Mouse (Mus musculus): ENCODE measurements around the gene Cd7. TPM values are rescaled to one million over a fixed set of nuclear protein-coding genes. Genes with fewer than 3 reads are reported as not detected.

The Cd7 gene
- polyA plus RNA-seq, 1 experiment from 2014 or later: 0.51 TPM

- DNase-seq (ENCODE audit: low spot score) (no peak), ATAC-seq (ENCODE audit: low FRiP score, low TSS enrichment) (no peak)
- TF ChIP-seq CTCF (IDR thresholded peaks at IDR 0.05; ENCODE audit: low read depth): no peak
These were observed 6.1 kb downstream of the Cd7 start for GRCm38 (mm10) chr11:121033118-121033517.

GRCm38 (mm10) chr11:121027259-121027658 lies 12.0 kb downstream of the Cd7 start:
- Histone ChIP-seq H3K4me3 (ENCODE audit: low read depth, low read length) (no peak overlapping the region), H3K9ac (ENCODE audit: low read length) (no peak overlapping the region), H3K4me1 (replicated peaks; ENCODE audit: control insufficient read depth, insufficient read depth) (no peaks in the 10 kb centered on the region), H3K27ac (replicated peaks) (no peak overlapping the region), H3K4me2 (replicated peaks; ENCODE audit: low read depth) (no peak overlapping the region), H3K27me3 (ENCODE audit: control insufficient read depth, insufficient read depth, low read length) (no peaks in the 10 kb centered on the region), H3K9me3 (ENCODE audit: control insufficient read depth, low read length) (no peaks in the 10 kb centered on the region), H3K36me3 (ENCODE audit: control insufficient read depth, insufficient read depth, low read length) (no peaks in the 10 kb centered on the region)
- 87% methylated on average over 7 of the region's 7 CpGs for WGBS
- no peak for ATAC-seq (ENCODE audit: low FRiP score, low TSS enrichment)
- no peak for DNase-seq (ENCODE audit: low spot score)
- TF ChIP-seq EP300 (optimal IDR thresholded peaks at IDR 0.05) (no peak), CTCF (IDR thresholded peaks at IDR 0.05; ENCODE audit: low read depth) (no peak)

More at GRCm38 (mm10) chr11:121033118-121033517, 6.1 kb downstream of the Cd7 start:
- Histone ChIP-seq H3K4me3 (ENCODE audit: low read depth, low read length) (no peak overlapping the region), H3K4me2 (replicated peaks; ENCODE audit: low read depth) (no peak overlapping the region), H3K27me3 (ENCODE audit: control insufficient read depth, insufficient read depth, low read length) (no peaks in the 10 kb centered on the region), H3K4me1 (replicated peaks; ENCODE audit: control insufficient read depth, insufficient read depth) (no peaks in the 10 kb centered on the region), H3K36me3 (ENCODE audit: control insufficient read depth, insufficient read depth, low read length) (no peaks in the 10 kb centered on the region), H3K9me3 (ENCODE audit: control insufficient read depth, low read length) (no peaks in the 10 kb centered on the region), H3K27ac (replicated peaks) (no peak overlapping the region), H3K9ac (ENCODE audit: low read length) (no peak overlapping the region)
- 76% methylated on average over 5 of the region's 5 CpGs for WGBS

- Histone ChIP-seq H3K4me3 (ENCODE audit: low read depth, low read length) (no peak overlapping the region), H3K36me3 (ENCODE audit: control insufficient read depth, insufficient read depth, low read length) (no peaks in the 10 kb centered on the region), H3K27me3 (ENCODE audit: control insufficient read depth, insufficient read depth, low read length) (no peaks in the 10 kb centered on the region), H3K27ac (replicated peaks) (no peak overlapping the region), H3K4me1 (replicated peaks; ENCODE audit: control insufficient read depth, insufficient read depth) (no peaks in the 10 kb centered on the region), H3K4me2 (replicated peaks; ENCODE audit: low read depth) (no peak overlapping the region), H3K9ac (ENCODE audit: low read length) (no peak overlapping the region), H3K9me3 (ENCODE audit: control insufficient read depth, low read length) (no peaks in the 10 kb centered on the region)
- DNase-seq (ENCODE audit: low spot score) (no peak), ATAC-seq (ENCODE audit: low FRiP score, low TSS enrichment) (no peak)
- no peak for TF ChIP-seq CTCF (IDR thresholded peaks at IDR 0.05; ENCODE audit: low read depth)
- WGBS: 61% methylated on average over 6 of the region's 6 CpGs
These were observed 15.1 kb downstream of the Cd7 start for GRCm38 (mm10) chr11:121024163-121024562.

GRCm38 (mm10) chr11:121019501-121019900 lies 19.7 kb downstream of the Cd7 start:
- Histone ChIP-seq H3K9me3 (ENCODE audit: control insufficient read depth, low read length) (no peaks in the 10 kb centered on the region), H3K4me3 (ENCODE audit: low read depth, low read length) (no peak overlapping the region), H3K9ac (ENCODE audit: low read length) (no peak overlapping the region), H3K4me2 (replicated peaks; ENCODE audit: low read depth) (no peak overlapping the region), H3K27ac (replicated peaks) (no peak overlapping the region), H3K36me3 (ENCODE audit: control insufficient read depth, insufficient read depth, low read length) (no peaks in the 10 kb centered on the region), H3K4me1 (replicated peaks; ENCODE audit: control insufficient read depth, insufficient read depth) (no peaks in the 10 kb centered on the region), H3K27me3 (ENCODE audit: control insufficient read depth, insufficient read depth, low read length) (no peaks in the 10 kb centered on the region)
- ATAC-seq (ENCODE audit: low FRiP score, low TSS enrichment) (no peak), DNase-seq (ENCODE audit: low spot score) (no peak)
- WGBS: 84% methylated on average over 5 of the region's 5 CpGs
- no peak for TF ChIP-seq EP300 (optimal IDR thresholded peaks at IDR 0.05)
- no peak for TF ChIP-seq CTCF (IDR thresholded peaks at IDR 0.05; ENCODE audit: low read depth)

- no peak overlapping the region for H3K4me3 ChIP-seq (ENCODE audit: low read depth, low read length)
- H3K9ac ChIP-seq (ENCODE audit: low read length): no peak overlapping the region
- no peaks in the 10 kb centered on the region for H3K9me3 ChIP-seq (ENCODE audit: control insufficient read depth, low read length)
- no peak overlapping the region for H3K4me2 ChIP-seq (replicated peaks; ENCODE audit: low read depth)
- TF ChIP-seq CTCF (IDR thresholded peaks at IDR 0.05; ENCODE audit: low read depth) (peak; percentile 91), EP300 (optimal IDR thresholded peaks at IDR 0.05) (no peak)
- peak; percentile 72 for DNase-seq (ENCODE audit: low spot score)
- no peaks in the 10 kb centered on the region for H3K36me3 ChIP-seq (ENCODE audit: control insufficient read depth, insufficient read depth, low read length)
- no peaks in the 10 kb centered on the region for H3K4me1 ChIP-seq (replicated peaks; ENCODE audit: control insufficient read depth, insufficient read depth)
- no peak overlapping the region for H3K27ac ChIP-seq (replicated peaks)
- H3K27me3 ChIP-seq (ENCODE audit: control insufficient read depth, insufficient read depth, low read length): no peaks in the 10 kb centered on the region
- ATAC-seq (ENCODE audit: low FRiP score, low TSS enrichment): peak; percentile 78
- WGBS: 46% methylated on average over 3 of the region's 3 CpGs
These were observed 21.5 kb downstream of the Cd7 start for GRCm38 (mm10) chr11:121017703-121018102.

- H3K36me3 ChIP-seq (ENCODE audit: control insufficient read depth, insufficient read depth, low read length): no peaks in the 10 kb centered on the region
- no peak overlapping the region; the same call in 1 of the 2 replicates for H3K4me2 ChIP-seq (replicated peaks; ENCODE audit: low read depth)
- ATAC-seq (ENCODE audit: low FRiP score, low TSS enrichment) (no peak), DNase-seq (ENCODE audit: low spot score) (no peak)
- 48% methylated on average over 6 of the region's 6 CpGs for WGBS
- no peak overlapping the region for H3K9ac ChIP-seq (ENCODE audit: low read length)
- H3K27me3 ChIP-seq (ENCODE audit: control insufficient read depth, insufficient read depth, low read length): no peaks in the 10 kb centered on the region
- H3K9me3 ChIP-seq (ENCODE audit: control insufficient read depth, low read length): no peaks in the 10 kb centered on the region
- no peak overlapping the region for H3K4me3 ChIP-seq (ENCODE audit: low read depth, low read length)
- H3K27ac ChIP-seq (replicated peaks): no peak overlapping the region
- no peak for TF ChIP-seq CTCF (IDR thresholded peaks at IDR 0.05; ENCODE audit: low read depth)
- no peak for TF ChIP-seq EP300 (optimal IDR thresholded peaks at IDR 0.05)
- no peaks in the 10 kb centered on the region for H3K4me1 ChIP-seq (replicated peaks; ENCODE audit: control insufficient read depth, insufficient read depth)
These were observed 23.7 kb downstream of the Cd7 start for GRCm38 (mm10) chr11:121015472-121015871.
